Mouse (Mus musculus): Measurements from ENCODE around the gene P3h3.
"Not testable (repeated sequence)": the region's sequence is repeated elsewhere in the genome, so short reads cannot be mapped to it uniquely, and the experiment has no call there.

DNA sequence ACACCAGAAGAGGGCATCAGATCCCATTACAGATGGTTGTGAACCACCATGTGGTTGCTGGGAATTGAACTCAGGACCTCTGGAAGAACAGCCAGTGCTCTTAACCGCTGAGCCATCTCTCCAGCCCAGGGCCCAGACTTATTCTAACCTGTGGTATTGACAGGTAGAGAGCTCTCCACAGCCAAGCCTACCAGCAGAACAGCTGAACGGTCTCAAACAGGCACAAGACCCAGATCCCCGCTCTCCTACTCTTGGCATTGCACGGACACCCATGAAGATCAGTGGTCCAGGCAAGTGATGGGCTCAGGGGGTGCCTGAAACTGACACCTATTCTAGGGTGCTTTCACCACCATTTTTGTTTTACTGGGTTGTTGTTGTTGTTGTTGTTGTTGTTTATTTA lies 26.4 kb downstream of the P3h3 start:
- not testable (repeated sequence) for TF ChIP-seq CTCF (IDR thresholded peaks at IDR 0.05; ENCODE audit: extremely low read depth, insufficient read length, insufficient replicate concordance, low read depth, low read length); POLR2A (IDR thresholded peaks at IDR 0.05; ENCODE audit: low read depth, low read length)
